Comparison of ENCODE assay signal across 31 mouse cellular contexts in genomic region chr19:34461451-34462019, GRCm38 (mm10). TPM values are rescaled to one million over a fixed set of nuclear protein-coding genes. Genes with fewer than 3 reads are reported as not detected.
DNase-seq lines count a peak whose midpoint lies in the region; ATAC-seq lines count a peak whose summit lies in the region.
"Had no signal": no experiment of that assay in that cellular context is flagged by ENCODE, and none has a peak within 500 bp of the region (broad histone marks: within the 10 kb centered on the region; RNA-seq: fewer than 3 reads in every experiment).

No protein-coding gene starts in this region.

- no peaks in the 10 kb centered on the region for H3K27me3 ChIP-seq in midbrain, embryonic 12.5 days
- no peaks in the 10 kb centered on the region for H3K27me3 ChIP-seq in midbrain, embryonic 11.5 days (ENCODE audit: control insufficient read depth, insufficient read depth, low read length)
- H3K27me3 ChIP-seq: embryonic facial prominence, embryonic 15.5 days; hindbrain, embryonic 13.5 days; limb, embryonic 15.5 days; liver, embryonic 13.5 days; stomach, embryonic 15.5 days had no signal

- no peaks in the 10 kb centered on the region for H3K36me3 ChIP-seq in midbrain, embryonic 12.5 days
- no peaks in the 10 kb centered on the region for H3K36me3 ChIP-seq in midbrain, embryonic 11.5 days (ENCODE audit: control insufficient read depth, insufficient read depth, low read length)
- H3K36me3 ChIP-seq: embryonic facial prominence, embryonic 15.5 days; forebrain, embryonic 12.5 days; hindbrain, embryonic 13.5 days; limb, embryonic 15.5 days; liver, embryonic 13.5 days; stomach, embryonic 15.5 days had no signal

- no peak overlapping the region for H3K27ac ChIP-seq in midbrain, embryonic 12.5 days (replicated peaks)
- H3K27ac ChIP-seq in midbrain, embryonic 11.5 days (ENCODE audit: low read depth, low read length) = no peak overlapping the region
- H3K27ac ChIP-seq: embryonic facial prominence, embryonic 15.5 days; forebrain, embryonic 12.5 days; hindbrain, embryonic 13.5 days; left cerebral cortex, adult 2 months; limb, embryonic 15.5 days; liver, embryonic 13.5 days; stomach, embryonic 15.5 days had no signal

- no peaks in the 10 kb centered on the region for H3K9me3 ChIP-seq in midbrain, embryonic 12.5 days
- H3K9me3 ChIP-seq in midbrain, embryonic 11.5 days (ENCODE audit: control insufficient read depth, low read length) = no peaks in the 10 kb centered on the region
- H3K9me3 ChIP-seq: embryonic facial prominence, embryonic 15.5 days; forebrain, embryonic 12.5 days; hindbrain, embryonic 13.5 days; limb, embryonic 15.5 days; liver, embryonic 13.5 days; stomach, embryonic 15.5 days had no signal

- no peaks in the 10 kb centered on the region for H3K4me1 ChIP-seq in midbrain, embryonic 12.5 days
- H3K4me1 ChIP-seq in midbrain, embryonic 11.5 days (ENCODE audit: control insufficient read depth, insufficient read depth, low read length) = no peaks in the 10 kb centered on the region
- H3K4me1 ChIP-seq: forebrain, embryonic 12.5 days; hindbrain, embryonic 13.5 days; liver, embryonic 13.5 days; stomach, embryonic 15.5 days had no signal

- H3K4me2 ChIP-seq in midbrain, embryonic 12.5 days (replicated peaks) = no peak overlapping the region
- no peak overlapping the region for H3K4me2 ChIP-seq in midbrain, embryonic 11.5 days
- H3K4me2 ChIP-seq: embryonic facial prominence, embryonic 15.5 days; forebrain, embryonic 12.5 days; heart, embryonic 11.5 days; hindbrain, embryonic 13.5 days; limb, embryonic 15.5 days; liver, embryonic 13.5 days; stomach, embryonic 15.5 days had no signal

- WGBS in midbrain, embryonic 12.5 days = 97% methylated on average over 1 of the region's 1 CpGs
- WGBS in midbrain, embryonic 11.5 days = 88% methylated on average over 1 of the region's 1 CpGs

- no peak overlapping the region for H3K9ac ChIP-seq in midbrain, embryonic 12.5 days (replicated peaks)
- H3K9ac ChIP-seq in midbrain, embryonic 11.5 days (ENCODE audit: low read length) = no peak overlapping the region
- H3K9ac ChIP-seq: embryonic facial prominence, embryonic 15.5 days; forebrain, embryonic 12.5 days; forebrain, postnatal 0 days; hindbrain, embryonic 13.5 days; limb, embryonic 15.5 days; liver, embryonic 13.5 days; stomach, embryonic 15.5 days had no signal

- intact Hi-C loops in gastrocnemius, postnatal 36 days (cut with DNase I) = no loop called here

- 0 out of 2 replicates have a peak, but pooled peaks have one; percentile 19 for ATAC-seq in midbrain, embryonic 12.5 days (ENCODE audit: low FRiP score, low read depth)
- no peak for ATAC-seq in midbrain, embryonic 11.5 days (ENCODE audit: low FRiP score)
- ATAC-seq: forebrain, postnatal 0 days; midbrain, embryonic 16.5 days had no signal

- H3K4me3 ChIP-seq in midbrain, embryonic 12.5 days = no peak overlapping the region
- no peak overlapping the region for H3K4me3 ChIP-seq in midbrain, embryonic 11.5 days (ENCODE audit: low read depth, low read length)
- H3K4me3 ChIP-seq: embryonic facial prominence, embryonic 15.5 days; forebrain, embryonic 12.5 days; hindbrain, embryonic 13.5 days; left cerebral cortex, adult 2 months; limb, embryonic 15.5 days; liver, embryonic 13.5 days; stomach, embryonic 15.5 days had no signal

- DNase-seq in gastrocnemius, postnatal 10 days = peak; percentile 14
- no peak for DNase-seq in gastrocnemius, postnatal 36 days
- peak; percentile 34 for DNase-seq in kidney, postnatal 10 days
- no peak for DNase-seq in kidney, adult 8-10 months
- no peak for DNase-seq in midbrain, embryonic 11.5 days (ENCODE audit: low spot score, missing footprints)
- no peak for DNase-seq in embryo, embryonic 10 days (ENCODE audit: low spot score)
- DNase-seq: adrenal gland, postnatal 25 days; cerebellum, adult 11-12 months; cerebellum, adult 9-11 months; forebrain, postnatal 0 days; gastrocnemius, postnatal 25 days; heart, adult 18-20 months; heart, postnatal 36 days; kidney, adult 2 months; liver, embryonic 13.5 days; lung, adult 18-20 months; lung, postnatal 10 days; right cerebral cortex, postnatal 25 days; thymus, adult 18-20 months; thymus, postnatal 25 days had no signal

RNA-seq across cellular contexts. Expression of gene Ch25h, which starts 13.4 kb away (rescaled TPM):
- under 1 TPM in 1 of 2 experiments, not detected in 1; 0.32 TPM for total RNA-seq in gastrocnemius, postnatal 10 days (2021)
- not detected for total RNA-seq in gastrocnemius, postnatal 36 days (2021)
- 1.5 and 2.3 TPM in 2 replicates for polyA plus RNA-seq in midbrain, embryonic 12.5 days (2016; fragmentation: Nextera tagmentation; extraction: Ambion mirVana)
- polyA plus RNA-seq in midbrain, embryonic 11.5 days (2014; fragmentation: Nextera tagmentation; extraction: Ambion mirVana) = 0.61 and 0.66 TPM in 2 replicates
- total RNA-seq: gastrocnemius, postnatal 25 days; MEL; neutrophil, adult 5-6 weeks had no signal

Comparison
In these comparisons a context has a peak if more than half of its experiments do, and no peak if none do; other contexts are left out.
1. DNase-seq: peak in gastrocnemius, postnatal 10 days (single experiment) and kidney, postnatal 10 days (single experiment); none in gastrocnemius, postnatal 36 days (0 of 2), kidney, adult 8-10 months (0 of 2), midbrain, embryonic 11.5 days (single experiment) and embryo, embryonic 10 days (single experiment).